In the genomic region with DNA sequence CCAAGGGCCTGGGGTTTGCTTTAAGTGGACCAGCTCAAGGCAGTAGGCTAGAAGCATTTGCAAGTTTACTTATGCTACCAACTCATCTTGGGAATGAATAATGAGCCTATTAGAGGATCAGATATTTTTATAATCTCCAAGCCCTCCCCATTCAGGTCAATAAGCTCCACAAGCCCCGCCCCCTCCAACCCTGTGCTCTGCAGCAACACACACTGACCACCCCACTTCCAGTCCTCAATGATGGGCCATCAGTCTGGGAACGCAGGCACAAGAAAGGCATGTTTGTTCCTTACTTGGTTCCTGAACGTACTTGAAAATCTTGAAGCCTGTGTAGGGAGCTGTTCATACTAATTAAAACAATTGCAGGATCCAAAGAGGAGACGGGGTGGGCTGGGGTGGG, we compare ENCODE assay signal across 20 mouse cellular contexts. TPM values are rescaled to one million over a fixed set of nuclear protein-coding genes. Genes with fewer than 3 reads are reported as not detected.
DNase-seq lines count a peak whose midpoint lies in the region; ATAC-seq and TF ChIP-seq lines count a peak whose summit lies in the region.
"Had no signal": no experiment of that assay in that cellular context is flagged by ENCODE, and none has a peak within 500 bp of the region (broad histone marks: within the 10 kb centered on the region; RNA-seq: fewer than 3 reads in every experiment).

No protein-coding gene starts in this region.

- ATAC-seq in embryonic facial prominence, embryonic 12.5 days (ENCODE audit: insufficient number of reproducible peaks, insufficient read depth, low FRiP score, low TSS enrichment) = no peak
- ATAC-seq in heart, embryonic 12.5 days (ENCODE audit: insufficient number of reproducible peaks, low FRiP score) = no peak
- ATAC-seq in lung, postnatal 0 days = peak; percentile 51
- ATAC-seq: activated CD4-positive, CD25-positive, alpha-beta regulatory T cell, adult 4 months; CD4-positive, CD25-positive, alpha-beta regulatory T cell, adult 4 months; forebrain, embryonic 13.5 days; forebrain, embryonic 15.5 days; forebrain, postnatal 0 days; Patski had no signal

- H3K4me2 ChIP-seq in embryonic facial prominence, embryonic 12.5 days (replicated peaks) = no peak overlapping the region
- no peak overlapping the region for H3K4me2 ChIP-seq in heart, embryonic 12.5 days
- no peak overlapping the region for H3K4me2 ChIP-seq in lung, postnatal 0 days (replicated peaks; ENCODE audit: low read depth, low read length)
- H3K4me2 ChIP-seq: forebrain, embryonic 13.5 days; forebrain, embryonic 15.5 days had no signal

- no peak overlapping the region for H3K4me3 ChIP-seq in embryonic facial prominence, embryonic 12.5 days
- no peak overlapping the region for H3K4me3 ChIP-seq in embryonic facial prominence, embryonic 10.5 days
- H3K4me3 ChIP-seq in heart, embryonic 12.5 days = no peak overlapping the region
- H3K4me3 ChIP-seq in lung, postnatal 0 days (ENCODE audit: low read depth, low read length) = no peak overlapping the region
- H3K4me3 ChIP-seq: forebrain, embryonic 13.5 days; forebrain, embryonic 15.5 days had no signal

- intact Hi-C loops in heart, postnatal 25 days (cut with DNase I) = no loop called here

- H3K27me3 ChIP-seq in embryonic facial prominence, embryonic 12.5 days = no peaks in the 10 kb centered on the region
- no peaks in the 10 kb centered on the region for H3K27me3 ChIP-seq in embryonic facial prominence, embryonic 10.5 days (replicated peaks; ENCODE audit: low read depth, poor library complexity, severe bottlenecking)
- H3K27me3 ChIP-seq in heart, embryonic 12.5 days (replicated peaks) = no peaks in the 10 kb centered on the region
- H3K27me3 ChIP-seq in lung, postnatal 0 days (replicated peaks; ENCODE audit: insufficient read depth, low read length) = no peaks in the 10 kb centered on the region
- H3K27me3 ChIP-seq: CH12.LX; forebrain, embryonic 13.5 days; forebrain, embryonic 15.5 days had no signal

- WGBS in embryonic facial prominence, embryonic 12.5 days = 57% methylated on average over 4 of the region's 4 CpGs
- WGBS in embryonic facial prominence, embryonic 10.5 days = 67% methylated on average over 4 of the region's 4 CpGs
- WGBS in heart, embryonic 12.5 days = 72% methylated on average over 4 of the region's 4 CpGs
- WGBS in lung, postnatal 0 days = 42% methylated on average over 4 of the region's 4 CpGs

- no peak for TF ChIP-seq EP300 in lung, postnatal 0 days (IDR thresholded peaks at IDR 0.05)

- no peak for DNase-seq in embryonic facial prominence, embryonic 10.5 days (ENCODE audit: low spot score)
- no peak for DNase-seq in heart, postnatal 25 days (ENCODE audit: low spot score)
- DNase-seq in lung, postnatal 0 days (ENCODE audit: low spot score) = no peak
- no peak for DNase-seq in lung, postnatal 14 days
- DNase-seq: adrenal gland, adult 8-10 months; B cell, adult 2 months; cerebellum, adult 11-12 months; cerebellum, adult 2 months; cerebellum, adult 9-10 months; cerebellum, postnatal 25 days; forebrain, postnatal 0 days had no signal

- H3K4me1 ChIP-seq in embryonic facial prominence, embryonic 12.5 days = peaks cover 26% of the 10 kb centered on the region
- peaks cover 24% of the 10 kb centered on the region for H3K4me1 ChIP-seq in embryonic facial prominence, embryonic 10.5 days
- peaks cover 11% of the 10 kb centered on the region for H3K4me1 ChIP-seq in heart, embryonic 12.5 days (replicated peaks)
- no peaks in the 10 kb centered on the region for H3K4me1 ChIP-seq in lung, postnatal 0 days (ENCODE audit: insufficient read depth, low read depth, low read length)
- H3K4me1 ChIP-seq: forebrain, embryonic 15.5 days had no signal

- no peaks in the 10 kb centered on the region for H3K9me3 ChIP-seq in embryonic facial prominence, embryonic 12.5 days
- no peaks in the 10 kb centered on the region for H3K9me3 ChIP-seq in embryonic facial prominence, embryonic 10.5 days
- H3K9me3 ChIP-seq in heart, embryonic 12.5 days (replicated peaks) = no peaks in the 10 kb centered on the region
- H3K9me3 ChIP-seq in lung, postnatal 0 days (ENCODE audit: low read length) = no peaks in the 10 kb centered on the region
- H3K9me3 ChIP-seq: forebrain, embryonic 13.5 days; forebrain, embryonic 15.5 days had no signal

- 0 out of 2 replicates have a peak overlapping the region, but pooled peaks have one; percentile 23 for H3K27ac ChIP-seq in embryonic facial prominence, embryonic 12.5 days
- H3K27ac ChIP-seq in embryonic facial prominence, embryonic 10.5 days (replicated peaks) = no peak overlapping the region
- H3K27ac ChIP-seq in heart, embryonic 12.5 days (ENCODE audit: poor library complexity, severe bottlenecking) = peak overlapping the region; percentile 60
- H3K27ac ChIP-seq in lung, postnatal 0 days (ENCODE audit: low read length) = peak overlapping the region; percentile 58
- H3K27ac ChIP-seq: forebrain, embryonic 13.5 days; forebrain, embryonic 15.5 days had no signal

- H3K9ac ChIP-seq in embryonic facial prominence, embryonic 12.5 days = no peak overlapping the region
- H3K9ac ChIP-seq in heart, embryonic 12.5 days = no peak overlapping the region
- H3K9ac ChIP-seq in lung, postnatal 0 days (replicated peaks; ENCODE audit: low read depth) = no peak overlapping the region
- H3K9ac ChIP-seq: forebrain, embryonic 13.5 days; forebrain, embryonic 15.5 days; forebrain, postnatal 0 days had no signal

- no peak for TF ChIP-seq CTCF in lung, postnatal 0 days (IDR thresholded peaks at IDR 0.05)

- H3K36me3 ChIP-seq in embryonic facial prominence, embryonic 12.5 days = no peaks in the 10 kb centered on the region
- H3K36me3 ChIP-seq in embryonic facial prominence, embryonic 10.5 days (replicated peaks) = no peaks in the 10 kb centered on the region
- H3K36me3 ChIP-seq in heart, embryonic 12.5 days = no peaks in the 10 kb centered on the region
- H3K36me3 ChIP-seq in lung, postnatal 0 days (ENCODE audit: insufficient read depth, low read length) = no peaks in the 10 kb centered on the region
- H3K36me3 ChIP-seq: forebrain, embryonic 15.5 days; G1E had no signal

RNA-seq across cellular contexts. Expression of a gene that starts 23.7 kb away (rescaled TPM):
- 25.9 and 27.5 TPM in 2 replicates for polyA plus RNA-seq in embryonic facial prominence, embryonic 12.5 days (2016; fragmentation: Nextera tagmentation; extraction: Ambion mirVana)
- polyA plus RNA-seq in embryonic facial prominence, embryonic 10.5 days (2016; fragmentation: Nextera tagmentation; extraction: Ambion mirVana) = 7.0 and 7.7 TPM in 2 replicates
- polyA plus RNA-seq in heart, embryonic 12.5 days (2016; fragmentation: Nextera tagmentation; extraction: Ambion mirVana) = 15.9 and 17.1 TPM in 2 replicates
- total RNA-seq in heart, postnatal 25 days (2021) = 10 to 100 TPM; 16.9 to 23.8 TPM
- 266 and 283 TPM in 2 replicates for polyA plus RNA-seq in lung, postnatal 0 days (2015; fragmentation: Nextera tagmentation; extraction: Ambion mirVana)
- polyA plus RNA-seq: activated CD4-positive, CD25-positive, alpha-beta regulatory T cell, adult 4 months; CD4-positive, CD25-positive, alpha-beta regulatory T cell, adult 4 months; Patski had no signal

RNA-seq across cellular contexts. Expression of a gene that starts 51.1 kb away (rescaled TPM):
- polyA plus RNA-seq in embryonic facial prominence, embryonic 12.5 days (2016; fragmentation: Nextera tagmentation; extraction: Ambion mirVana) = 7.5 and 7.7 TPM in 2 replicates
- polyA plus RNA-seq in embryonic facial prominence, embryonic 10.5 days (2016; fragmentation: Nextera tagmentation; extraction: Ambion mirVana) = 16.9 and 19.4 TPM in 2 replicates
- polyA plus RNA-seq in heart, embryonic 12.5 days (2016; fragmentation: Nextera tagmentation; extraction: Ambion mirVana) = 18.1 and 19.9 TPM in 2 replicates
- total RNA-seq in heart, postnatal 25 days (2021) = 1 to 10 TPM; 4.0 TPM
- polyA plus RNA-seq in lung, postnatal 0 days (2015; fragmentation: Nextera tagmentation; extraction: Ambion mirVana) = 11.0 and 11.5 TPM in 2 replicates
